ENCODE assay signal across 8 mouse cellular contexts in the genomic region with DNA sequence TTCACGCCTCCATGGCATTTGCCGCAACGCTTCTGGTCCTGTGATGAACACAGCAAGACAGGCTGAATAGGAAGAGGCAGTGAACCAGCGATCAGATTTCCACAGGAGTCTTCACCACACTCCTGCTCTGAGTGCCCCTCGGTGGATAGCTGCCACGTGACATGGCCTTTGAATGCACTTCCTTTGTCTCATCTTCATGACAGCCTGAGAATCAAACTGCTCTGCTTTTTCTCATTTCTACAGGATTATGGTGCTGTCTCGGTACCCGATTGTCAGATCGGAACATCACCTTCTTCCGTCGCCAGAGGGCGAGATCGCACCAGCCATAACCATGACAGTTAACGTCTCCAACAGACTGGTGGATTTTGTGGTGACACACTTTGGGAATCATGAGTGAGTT. TPM values are rescaled to one million over a fixed set of nuclear protein-coding genes. Genes with fewer than 3 reads are reported as not detected.
A peak's percentile ranks its signal among the peaks of the same experiment; 100 is the strongest.
DNase-seq lines count a peak whose midpoint lies in the region; ATAC-seq and TF ChIP-seq lines count a peak whose summit lies in the region.

No protein-coding gene starts in this region.

- 21% methylated on average over 14 of the region's 14 CpGs for WGBS in lung, embryonic 14.5 days

- no peaks in the 10 kb centered on the region for H3K4me1 ChIP-seq in E14TG2a.4 (replicated peaks; ENCODE audit: low read depth, low read length)
- H3K4me1 ChIP-seq in bone marrow macrophage, adult 2 months (ENCODE audit: control insufficient read depth, insufficient read depth, low read length): no peaks in the 10 kb centered on the region
- H3K4me1 ChIP-seq in lung, embryonic 14.5 days (ENCODE audit: insufficient read depth): no peaks in the 10 kb centered on the region

- no peak overlapping the region for H3K27ac ChIP-seq in bone marrow macrophage, adult 2 months (ENCODE audit: insufficient read depth, low read depth, low read length)
- H3K27ac ChIP-seq in lung, embryonic 14.5 days (ENCODE audit: low read depth): no peak overlapping the region

- H3K27me3 ChIP-seq in E14TG2a.4 (ENCODE audit: insufficient read depth, low read length): no peaks in the 10 kb centered on the region
- H3K27me3 ChIP-seq in lung, embryonic 14.5 days (ENCODE audit: insufficient read depth, low read length): no peaks in the 10 kb centered on the region

- no peaks in the 10 kb centered on the region for H3K9me3 ChIP-seq in E14TG2a.4 (ENCODE audit: low read length)
- H3K9me3 ChIP-seq in lung, embryonic 14.5 days (ENCODE audit: low read depth, low read length): no peaks in the 10 kb centered on the region

- intact Hi-C loops in heart, postnatal 10 days (cut with DNase I): loop anchor here (1.0 to 2.0 kb wide), 2 partner anchors 109 to 206 kb away; no protein-coding TSS in a partner anchor

- H3K9ac ChIP-seq in lung, embryonic 14.5 days: no peak overlapping the region

- TF ChIP-seq CTCF in E14TG2a.4 (conservative IDR thresholded peaks at IDR 0.05; ENCODE audit: low read length): peak; percentile 43
- peak; percentile 50; the same call in 1 of the 2 replicates for TF ChIP-seq CTCF in bone marrow macrophage, adult 2 months (IDR thresholded peaks at IDR 0.05; ENCODE audit: low read depth, low read length)
- TF ChIP-seq CTCF in lung, embryonic 14.5 days (IDR thresholded peaks at IDR 0.05; ENCODE audit: low read depth): peak; percentile 91

- no peak for TF ChIP-seq POLR2A in bone marrow macrophage, adult 2 months (IDR thresholded peaks at IDR 0.05; ENCODE audit: borderline replicate concordance, low read depth, low read length)

- no peak overlapping the region for H3K4me3 ChIP-seq in E14TG2a.4 (replicated peaks; ENCODE audit: low read length)
- H3K4me3 ChIP-seq in bone marrow macrophage, adult 2 months (ENCODE audit: insufficient read depth, low read length): no peak overlapping the region
- H3K4me3 ChIP-seq in lung, embryonic 14.5 days (ENCODE audit: low read depth, low read length): no peak overlapping the region

- H3K36me3 ChIP-seq in E14TG2a.4 (ENCODE audit: insufficient read depth, low read length): no peaks in the 10 kb centered on the region
- no peaks in the 10 kb centered on the region for H3K36me3 ChIP-seq in lung, embryonic 14.5 days (ENCODE audit: insufficient read depth)

- peak; percentile 27 for DNase-seq in fibroblast of lung, adult 2 months (ENCODE audit: low read depth)
- peak; percentile 78 to 88 for DNase-seq in heart, postnatal 10 days
- peak; percentile 89 for DNase-seq in layer of hippocampus, adult 11-12 months (ENCODE audit: low spot score)
- DNase-seq in lung, embryonic 14.5 days: peak; percentile 93
- DNase-seq in retina, postnatal 1 day: peak; percentile 83
- peak; percentile 34 to 53 for DNase-seq in urinary bladder, adult 18-20 months (ENCODE audit: low spot score in 2 of 2)

- no peak overlapping the region for H3K4me2 ChIP-seq in lung, embryonic 14.5 days

- ATAC-seq in lung, embryonic 14.5 days (ENCODE audit: insufficient read depth): peak; percentile 84

RNA-seq across cellular contexts. Expression of gene Cwh43, which starts 25.7 kb away (rescaled TPM):
- not detected in 2 replicates for polyA plus RNA-seq in bone marrow macrophage, adult 2 months (2012; ENCODE audit: insufficient read depth, insufficient read length, missing spikeins)
- not detected for total RNA-seq in heart, postnatal 10 days (2021)
- polyA plus RNA-seq in lung, embryonic 14.5 days (2014; fragmentation: Nextera tagmentation; extraction: Ambion mirVana): 0.18 TPM in 1 of 2 replicates, not detected in the other

RNA-seq across cellular contexts. Expression of gene Dcun1d4, which starts 49.2 kb away (rescaled TPM):
- polyA plus RNA-seq in bone marrow macrophage, adult 2 months (2012; ENCODE audit: insufficient read depth, insufficient read length, missing spikeins): 4.3 and 4.7 TPM in 2 replicates
- 10 to 100 TPM; 16.6 to 19.7 TPM for total RNA-seq in heart, postnatal 10 days (2021)
- 32.4 and 34.5 TPM in 2 replicates for polyA plus RNA-seq in lung, embryonic 14.5 days (2014; fragmentation: Nextera tagmentation; extraction: Ambion mirVana)

Comparison
In these comparisons a context has a peak if more than half of its experiments do, and no peak if none do; other contexts are left out.
1. DNase-seq: peak in every context shown above with its lines; median percentile 93 in lung, embryonic 14.5 days; 89 in layer of hippocampus, adult 11-12 months; 83 in heart, postnatal 10 days; 83 in retina, postnatal 1 day; 44 in urinary bladder, adult 18-20 months; 27 in fibroblast of lung, adult 2 months.